Mouse (Mus musculus): ENCODE results near the gene Cdk2. TPM values are rescaled to one million over a fixed set of nuclear protein-coding genes. Genes with fewer than 3 reads are reported as not detected.

The Cdk2 gene
- total and polyA plus RNA-seq, 3 experiments: 40.5 to 72.4 TPM; not detected in 1

DNA sequence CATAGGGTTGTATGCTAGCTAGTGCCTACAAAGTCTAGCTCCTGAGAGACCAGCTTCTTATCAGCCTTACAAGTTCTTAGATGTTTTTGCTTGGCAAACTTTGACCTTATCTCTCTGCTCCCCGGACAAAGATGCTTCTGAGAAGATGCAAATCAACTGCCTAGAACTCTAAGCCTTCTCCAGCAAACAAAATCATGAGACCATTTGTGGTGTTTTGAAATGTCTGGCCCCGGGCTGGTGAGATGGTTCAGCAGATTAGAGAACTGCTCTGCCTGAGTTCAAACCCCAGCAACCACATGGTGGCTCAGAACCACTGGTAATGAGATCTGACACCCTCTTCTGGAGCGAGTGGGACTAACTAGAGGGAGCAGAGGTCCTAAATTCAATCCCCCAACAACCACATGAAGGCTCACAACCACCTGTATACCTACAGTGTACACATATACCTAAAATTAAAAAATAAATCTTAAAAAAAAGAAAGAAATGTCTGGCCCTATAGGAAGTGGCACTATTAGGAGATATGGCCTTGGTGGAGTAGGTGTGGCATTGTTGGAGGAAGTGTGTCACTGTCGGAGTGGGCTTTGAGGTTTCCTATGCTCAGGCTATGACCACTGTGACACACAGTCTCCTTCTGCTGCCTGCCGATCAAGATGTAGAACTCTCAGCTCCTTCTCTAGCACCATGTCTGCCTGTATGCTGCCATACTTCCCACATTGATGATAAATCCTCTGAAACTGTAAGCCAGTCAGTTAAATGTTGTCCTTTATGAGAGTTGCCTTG, 41.2 kb downstream of the Cdk2 start:
- H3K9me3 ChIP-seq (replicated peaks; ENCODE audit: insufficient read depth, low read length): no peaks in the 10 kb centered on the region
- peaks cover 13 to 20% of the 10 kb centered on the region in 2 experiments for H3K4me1 ChIP-seq (ENCODE audit: control insufficient read depth in 1 of 2, insufficient read depth in 2 of 2, low read length in 2 of 2)
- H3K79me2 ChIP-seq (ENCODE audit: control insufficient read depth, insufficient read depth, low read length, poor library complexity): no peaks in the 10 kb centered on the region
- H3K9ac ChIP-seq (ENCODE audit: control insufficient read depth, low read depth, low read length, poor library complexity, severe bottlenecking): no peak overlapping the region
- H3K36me3 ChIP-seq (ENCODE audit: control insufficient read depth in 1 of 2, insufficient read depth in 2 of 2, low read length in 2 of 2): peaks cover 0 to 31% of the 10 kb centered on the region in 2 experiments; a peak in 2 of 4 replicates
- no peak overlapping the region for H3K27ac ChIP-seq (ENCODE audit: control insufficient read depth, low read depth, low read length)
- peaks cover 0 to 2% of the 10 kb centered on the region in 2 experiments; a peak in 3 of 4 replicates for H3K27me3 ChIP-seq (ENCODE audit: control insufficient read depth in 1 of 2, insufficient read depth in 2 of 2, low read length in 2 of 2)
- H3K4me3 ChIP-seq (ENCODE audit: control insufficient read depth in 1 of 2, insufficient read depth in 1 of 2, low read depth in 2 of 2, low read length in 2 of 2): no peak overlapping the region
- TF ChIP-seq NRF1 (IDR thresholded peaks at IDR 0.05; ENCODE audit: insufficient read depth, low read depth, low read length, poor library complexity, severe bottlenecking) (no peak), TCF12 (IDR thresholded peaks at IDR 0.05; ENCODE audit: low read depth, low read length) (0 out of 2 replicates have a peak, but pooled peaks have one; percentile 14), GATA1 (IDR thresholded peaks at IDR 0.05; ENCODE audit: low read depth, low read length) (peak; percentile 23), BHLHE40 (IDR thresholded peaks at IDR 0.05; ENCODE audit: borderline replicate concordance, low read depth, low read length) (no peak), ZNF384 (IDR thresholded peaks at IDR 0.05; ENCODE audit: low read depth, low read length) (0 out of 2 replicates have a peak, but pooled peaks have one; percentile 24), MXI1 (IDR thresholded peaks at IDR 0.05; ENCODE audit: low read depth, low read length) (no peak), JUND (IDR thresholded peaks at IDR 0.05; ENCODE audit: low read depth, low read length) (no peak), SIN3A (IDR thresholded peaks at IDR 0.05; ENCODE audit: low read length) (no peak), ELF1 (IDR thresholded peaks at IDR 0.05; ENCODE audit: low read depth, low read length) (no peak), KAT2A (conservative IDR thresholded peaks at IDR 0.05; ENCODE audit: low read depth, low read length) (no peak), MYC (IDR thresholded peaks at IDR 0.05; ENCODE audit: low read depth, low read length) (0 out of 2 replicates have a peak, but pooled peaks have one; percentile 36)
- DNase-seq (ENCODE audit: low read depth, low spot score): peak; percentile 58

DNA sequence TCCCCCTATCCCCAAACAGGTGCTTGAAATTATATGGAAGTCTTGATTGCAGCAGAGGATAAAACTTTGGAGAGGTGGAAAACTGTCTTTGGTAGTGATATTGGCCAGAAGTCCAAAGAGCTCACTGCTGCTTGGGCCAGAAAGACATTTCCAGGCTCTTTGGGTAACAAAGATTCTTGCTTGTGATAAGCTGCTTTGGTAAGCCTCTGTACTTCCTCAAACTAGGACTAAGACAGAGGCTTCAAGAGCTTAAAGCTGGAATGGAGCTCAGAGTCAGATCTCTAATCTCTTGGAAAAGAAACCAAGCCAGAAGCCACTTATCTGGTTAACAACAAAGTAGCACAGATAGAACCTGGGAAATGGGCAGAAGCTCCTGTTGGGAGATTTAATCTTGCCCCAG, 42.4 kb downstream of the Cdk2 start:
- peaks cover 0 to 2% of the 10 kb centered on the region in 2 experiments; a peak in 3 of 4 replicates for H3K27me3 ChIP-seq (ENCODE audit: control insufficient read depth in 1 of 2, insufficient read depth in 2 of 2, low read length in 2 of 2)
- peaks cover 13 to 20% of the 10 kb centered on the region in 2 experiments for H3K4me1 ChIP-seq (ENCODE audit: control insufficient read depth in 1 of 2, insufficient read depth in 2 of 2, low read length in 2 of 2)
- DNase-seq (ENCODE audit: low read depth, low spot score): peak; percentile 47
- H3K36me3 ChIP-seq (ENCODE audit: control insufficient read depth in 1 of 2, insufficient read depth in 2 of 2, low read length in 2 of 2): peaks cover 0 to 31% of the 10 kb centered on the region in 2 experiments; a peak in 2 of 4 replicates
- no peaks in the 10 kb centered on the region for H3K79me2 ChIP-seq (ENCODE audit: control insufficient read depth, insufficient read depth, low read length, poor library complexity)
- no peak for TF ChIP-seq TAL1 (IDR thresholded peaks at IDR 0.05; ENCODE audit: low read length)
- TF ChIP-seq JUND (IDR thresholded peaks at IDR 0.05; ENCODE audit: low read depth, low read length): no peak
- peak; percentile 44; the same call in 1 of the 2 replicates for TF ChIP-seq RCOR1 (IDR thresholded peaks at IDR 0.05; ENCODE audit: low read depth, low read length)
- no peak for TF ChIP-seq POLR2AphosphoS2 (IDR thresholded peaks at IDR 0.05; ENCODE audit: low read length)
- peak; percentile 90 for TF ChIP-seq GATA1 (IDR thresholded peaks at IDR 0.05; ENCODE audit: low read depth, low read length)
- no peak for TF ChIP-seq MAFK (IDR thresholded peaks at IDR 0.05; ENCODE audit: borderline replicate concordance, low read depth, low read length)
- no peak for TF ChIP-seq USF2 (IDR thresholded peaks at IDR 0.05; ENCODE audit: borderline replicate concordance in 1 of 2, insufficient read depth in 1 of 2, low read depth in 1 of 2, low read length in 2 of 2)
- TF ChIP-seq MXI1 (IDR thresholded peaks at IDR 0.05; ENCODE audit: low read depth, low read length): no peak
- TF ChIP-seq E2F4 (IDR thresholded peaks at IDR 0.05; ENCODE audit: borderline replicate concordance, low read depth, low read length): no peak
- no peak for TF ChIP-seq MYC (IDR thresholded peaks at IDR 0.05; ENCODE audit: low read depth, low read length)
- peak; percentile 22; the same call in 1 of the 2 replicates for TF ChIP-seq ETS1 (IDR thresholded peaks at IDR 0.05; ENCODE audit: low read depth, low read length)
- no peak for TF ChIP-seq KAT2A (conservative IDR thresholded peaks at IDR 0.05; ENCODE audit: low read depth, low read length)
- H3K9me3 ChIP-seq (replicated peaks; ENCODE audit: insufficient read depth, low read length): no peaks in the 10 kb centered on the region
- no peak overlapping the region for H3K9ac ChIP-seq (ENCODE audit: control insufficient read depth, low read depth, low read length, poor library complexity, severe bottlenecking)
- no peak overlapping the region for H3K4me3 ChIP-seq (ENCODE audit: control insufficient read depth in 1 of 2, insufficient read depth in 1 of 2, low read depth in 2 of 2, low read length in 2 of 2)
- H3K27ac ChIP-seq (ENCODE audit: control insufficient read depth, low read depth, low read length): no peak overlapping the region
